Mouse (Mus musculus): Measurements from ENCODE around the gene BC048671. TPM values are rescaled to one million over a fixed set of nuclear protein-coding genes. Genes with fewer than 3 reads are reported as not detected.

Gene BC048671
- polyA plus RNA-seq, 1 experiment from 2014 or later, result not detected

Other genes starting within 250 kb of the BC048671 start
- not detected in 2 replicates for gene Vmn1r49, start 222.7 kb upstream of the BC048671 start, polyA plus RNA-seq (2015; fragmentation: Nextera tagmentation; extraction: Ambion mirVana)
- not detected in 2 replicates for gene Vmn1r50, start 199.8 kb upstream of the BC048671 start, polyA plus RNA-seq (2015; fragmentation: Nextera tagmentation; extraction: Ambion mirVana)
- gene Vmn1r51, start 178.6 kb upstream of the BC048671 start, polyA plus RNA-seq (2015; fragmentation: Nextera tagmentation; extraction: Ambion mirVana), result not detected in 2 replicates
- not detected in 2 replicates for gene Vmn1r52, start 126.4 kb upstream of the BC048671 start, polyA plus RNA-seq (2015; fragmentation: Nextera tagmentation; extraction: Ambion mirVana)
- not detected in 2 replicates for gene V1ra8, start 98.4 kb upstream of the BC048671 start, polyA plus RNA-seq (2015; fragmentation: Nextera tagmentation; extraction: Ambion mirVana)
- not detected in 2 replicates for gene Vmn1r53, start 76.8 kb upstream of the BC048671 start, polyA plus RNA-seq (2015; fragmentation: Nextera tagmentation; extraction: Ambion mirVana)
- not detected in 2 replicates for gene Vmn1r54, start 54.9 kb upstream of the BC048671 start, polyA plus RNA-seq (2015; fragmentation: Nextera tagmentation; extraction: Ambion mirVana)
- gene Chst13, start 24.0 kb downstream of the BC048671 start, polyA plus RNA-seq (2015; fragmentation: Nextera tagmentation; extraction: Ambion mirVana), result not detected in 2 replicates
- gene Uroc1, start 32.1 kb downstream of the BC048671 start, polyA plus RNA-seq (2015; fragmentation: Nextera tagmentation; extraction: Ambion mirVana), result not detected in 2 replicates
- gene Zxdc, start 68.3 kb downstream of the BC048671 start, polyA plus RNA-seq (2015; fragmentation: Nextera tagmentation; extraction: Ambion mirVana), result 12.3 and 12.4 TPM in 2 replicates
- gene Cfap100, start 127.6 kb downstream of the BC048671 start, polyA plus RNA-seq (2015; fragmentation: Nextera tagmentation; extraction: Ambion mirVana), result 3.9 and 5.3 TPM in 2 replicates
- 12.9 and 13.1 TPM in 2 replicates for gene Klf15, start 161.4 kb downstream of the BC048671 start, polyA plus RNA-seq (2015; fragmentation: Nextera tagmentation; extraction: Ambion mirVana)
- 29.0 and 35.6 TPM in 2 replicates for gene Aldh1l1, start 185.2 kb downstream of the BC048671 start, polyA plus RNA-seq (2015; fragmentation: Nextera tagmentation; extraction: Ambion mirVana)

Data from forebrain, embryonic 15.5 days (tissue).